Comparison of ENCODE assay signal across 8 mouse cellular contexts in genomic region chr13:23760972-23761864, GRCm38 (mm10). TPM values are rescaled to one million over a fixed set of nuclear protein-coding genes. Genes with fewer than 3 reads are reported as not detected.
DNase-seq lines count a peak whose midpoint lies in the region; ATAC-seq and TF ChIP-seq lines count a peak whose summit lies in the region.

TSS of gene Hist1h4a (minus strand) at chr13:23761230.

- WGBS in forebrain, embryonic 16.5 days: under 1% methylated on average over 64 of the region's 72 CpGs
- WGBS in neural tube, embryonic 14.5 days: under 1% methylated on average over 67 of the region's 72 CpGs

- H3K36me3 ChIP-seq in G1E (replicated peaks): no peaks in the 10 kb centered on the region
- H3K36me3 ChIP-seq in forebrain, embryonic 16.5 days (ENCODE audit: control insufficient read depth, insufficient read depth): no peaks in the 10 kb centered on the region
- no peaks in the 10 kb centered on the region for H3K36me3 ChIP-seq in neural tube, embryonic 14.5 days (ENCODE audit: control insufficient read depth, insufficient read depth, low read length)
- H3K36me3 ChIP-seq in testis, adult 2 months (ENCODE audit: control insufficient read depth, insufficient read depth, low read length): no peaks in the 10 kb centered on the region

- peak within 1 kb of the TSS; percentile 57 for H3K9ac ChIP-seq in forebrain, embryonic 16.5 days (replicated peaks; ENCODE audit: low read depth, low read length)
- H3K9ac ChIP-seq in neural tube, embryonic 14.5 days (replicated peaks; ENCODE audit: low read depth, low read length): peak within 1 kb of the TSS; percentile 50

- peak within 1 kb of the TSS; percentile 94 for H3K4me2 ChIP-seq in forebrain, embryonic 16.5 days (ENCODE audit: low read length)
- H3K4me2 ChIP-seq in neural tube, embryonic 14.5 days (ENCODE audit: low read depth, low read length): peak within 1 kb of the TSS; percentile 59

- H3K27me3 ChIP-seq in G1E (ENCODE audit: insufficient read depth, low read length): no peaks in the 10 kb centered on the region
- no peaks in the 10 kb centered on the region for H3K27me3 ChIP-seq in forebrain, embryonic 16.5 days (replicated peaks; ENCODE audit: control insufficient read depth, insufficient read depth, low read length)
- H3K27me3 ChIP-seq in neural tube, embryonic 14.5 days (ENCODE audit: control insufficient read depth, insufficient read depth, low read length): no peaks in the 10 kb centered on the region
- H3K27me3 ChIP-seq in testis, adult 2 months (ENCODE audit: control insufficient read depth, insufficient read depth, low read length): no peaks in the 10 kb centered on the region

- H3K4me3 ChIP-seq in G1E (ENCODE audit: low read depth, low read length): peak within 1 kb of the TSS; percentile 68
- peak within 1 kb of the TSS; percentile 51 for H3K4me3 ChIP-seq in forebrain, embryonic 16.5 days (replicated peaks; ENCODE audit: low read length)
- H3K4me3 ChIP-seq in neural tube, embryonic 14.5 days (ENCODE audit: low read depth, low read length): peak within 1 kb of the TSS; percentile 38
- H3K4me3 ChIP-seq in testis, adult 2 months (ENCODE audit: control insufficient read depth, low read depth, low read length): peak within 1 kb of the TSS; percentile 85

- H3K9me3 ChIP-seq in G1E (replicated peaks): no peaks in the 10 kb centered on the region
- H3K9me3 ChIP-seq in forebrain, embryonic 16.5 days (ENCODE audit: control insufficient read depth, low read length): no peaks in the 10 kb centered on the region
- H3K9me3 ChIP-seq in neural tube, embryonic 14.5 days (ENCODE audit: control insufficient read depth, low read length): no peaks in the 10 kb centered on the region

- ATAC-seq in G1E (ENCODE audit: extremely low read depth, insufficient number of reproducible peaks, low FRiP score, poor library complexity, severe bottlenecking): peak; percentile 45
- peak; percentile 71 for ATAC-seq in forebrain, embryonic 16.5 days
- peak; percentile 82 for ATAC-seq in neural tube, embryonic 14.5 days (ENCODE audit: low read depth)

- H3K4me1 ChIP-seq in G1E (ENCODE audit: insufficient read depth, low read depth, low read length): peaks cover 47% of the 10 kb centered on the region
- peaks cover 30% of the 10 kb centered on the region for H3K4me1 ChIP-seq in forebrain, embryonic 16.5 days (replicated peaks; ENCODE audit: control insufficient read depth, insufficient read depth, low read length)
- peaks cover 7% of the 10 kb centered on the region for H3K4me1 ChIP-seq in neural tube, embryonic 14.5 days (ENCODE audit: control insufficient read depth, insufficient read depth, low read length)
- H3K4me1 ChIP-seq in testis, adult 2 months (ENCODE audit: control insufficient read depth, insufficient read depth, low read length): peaks cover 11% of the 10 kb centered on the region

- intact Hi-C loops in heart, postnatal 36 days (cut with DNase I): loop anchor here (5.0 to 10.0 kb wide), 2 partner anchors 139 to 396 kb away; partner anchors contain the start of genes Hist1h1e, Hist1h2be and Zfp322a

- no peak for TF ChIP-seq CTCF in G1E (IDR thresholded peaks at IDR 0.05; ENCODE audit: low read depth, low read length)
- TF ChIP-seq CTCF in testis, adult 2 months (IDR thresholded peaks at IDR 0.05; ENCODE audit: control insufficient read depth, insufficient read depth, insufficient replicate concordance, low read depth, low read length): no peak

- TF ChIP-seq POLR2A in testis, adult 2 months (IDR thresholded peaks at IDR 0.05; ENCODE audit: control insufficient read depth, low read depth, low read length): peak; percentile 51; the same call in 1 of the 2 replicates

- peak within 1 kb of the TSS; percentile 86 for H3K27ac ChIP-seq in forebrain, embryonic 16.5 days (ENCODE audit: low read length)
- peak within 1 kb of the TSS; percentile 79 for H3K27ac ChIP-seq in neural tube, embryonic 14.5 days (ENCODE audit: low read depth, low read length)
- H3K27ac ChIP-seq in testis, adult 2 months (ENCODE audit: control insufficient read depth, insufficient read depth, low read depth, low read length): peak within 1 kb of the TSS; percentile 91

- DNase-seq in G1E (ENCODE audit: low spot score): peak; percentile 74
- peak; percentile 97 to 98 for DNase-seq in cerebellum, adult 18-20 months
- DNase-seq in heart, postnatal 36 days: peak; percentile 95 to 96
- DNase-seq in layer of hippocampus, adult 18-20 months (ENCODE audit: low spot score in 2 of 2): peak; percentile 97 to 98
- peak; percentile 96 to 98 for DNase-seq in lung, adult 18-20 months

RNA-seq across cellular contexts. Expression of gene Hist1h4a, which starts in this region (rescaled TPM):
- total RNA-seq in G1E (2014; fragmentation: Nextera tagmentation): 408 and 465 TPM in 2 replicates
- total RNA-seq in G1E (2017): 867 and 973 TPM in 2 replicates
- polyA plus RNA-seq in G1E (2012): 12.0 and 53.5 TPM in 2 replicates
- not detected in 2 replicates for polyA plus RNA-seq in forebrain, embryonic 16.5 days (2015; fragmentation: Nextera tagmentation; extraction: Ambion mirVana)
- 10 to 100 TPM; 12.3 to 13.8 TPM for total RNA-seq in heart, postnatal 36 days (2021)
- total RNA-seq in layer of hippocampus, adult 18-20 months (2021): 10 to 100 TPM; 42.9 to 49.4 TPM
- not detected in 2 replicates for polyA plus RNA-seq in neural tube, embryonic 14.5 days (2014; fragmentation: Nextera tagmentation; extraction: Ambion mirVana)
- polyA plus RNA-seq in testis, adult 2 months (2012; rRNA removed): 83.8 and 94.1 TPM in 2 replicates

Comparison
In these comparisons a context has a peak if more than half of its experiments do, and no peak if none do; other contexts are left out.
1. Peak in every context shown above with its lines: DNase-seq, ATAC-seq, H3K4me3 ChIP-seq and H3K27ac ChIP-seq.
2. RNA of gene Hist1h4a (total RNA-seq): 408 to 973 TPM in G1E; 42.9 to 49.4 TPM in layer of hippocampus, adult 18-20 months and 12.3 to 13.8 TPM in heart, postnatal 36 days; every median in the first group is over 4 times any median in the second.
3. Peak in ATAC-seq, H3K4me3 ChIP-seq, H3K27ac ChIP-seq, H3K9ac ChIP-seq and H3K4me2 ChIP-seq in forebrain, embryonic 16.5 days; RNA of the gene not detected or under 1 TPM.
4. Peak in ATAC-seq, H3K4me3 ChIP-seq, H3K27ac ChIP-seq, H3K9ac ChIP-seq and H3K4me2 ChIP-seq in neural tube, embryonic 14.5 days; RNA of the gene not detected or under 1 TPM.